Mouse (Mus musculus) left cerebral cortex, postnatal 36 days (tissue): ENCODE measurements around the gene Ankef1. TPM values are rescaled to one million over a fixed set of nuclear protein-coding genes. Genes with fewer than 3 reads are reported as not detected.

Experiments used
- DNase-seq, 2 experiments: peaks; one replicate each; pipeline ENCODE4 v3.0.0; 2021 to 2022; ENCODE audit warnings: low spot score in 2 of 2, mixed read lengths in 1 of 2
- intact Hi-C: fragments of 180-260 bp; cut with DNase I; formaldehyde crosslinking; loops from one replicate; pipeline ENCODE4 v1.15.1; 2025
- total RNA-seq, 2 experiments: library from RNA; stranded (reverse); gene quantifications; 2 replicates each; pipeline ENCODE4 v1.2.3; 2021

The Ankef1 gene
- total RNA-seq, 2 experiments from 2014 or later = 1.3 to 1.7 TPM

DNA sequence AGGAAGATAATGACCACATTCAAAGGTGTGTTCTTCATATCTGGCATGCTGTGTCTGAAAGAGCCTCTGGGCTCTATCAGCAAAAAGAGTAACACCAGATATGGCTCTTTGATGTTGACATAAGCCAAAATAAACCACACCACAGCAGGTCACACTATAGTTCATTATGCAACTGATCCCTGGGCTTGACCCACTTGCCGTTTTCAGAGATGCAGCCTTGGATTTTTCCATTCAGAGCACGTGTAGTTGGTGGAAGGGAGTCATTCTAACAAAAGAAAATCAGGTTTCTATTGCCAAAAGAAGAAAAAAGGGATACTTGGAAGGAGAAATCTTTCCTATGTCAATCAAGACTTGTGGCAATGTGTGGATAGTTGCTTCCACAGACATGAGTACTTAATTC, 87.1 kb downstream of the Ankef1 start:
- intact Hi-C loops = no loop called here
- no peak for DNase-seq

DNA sequence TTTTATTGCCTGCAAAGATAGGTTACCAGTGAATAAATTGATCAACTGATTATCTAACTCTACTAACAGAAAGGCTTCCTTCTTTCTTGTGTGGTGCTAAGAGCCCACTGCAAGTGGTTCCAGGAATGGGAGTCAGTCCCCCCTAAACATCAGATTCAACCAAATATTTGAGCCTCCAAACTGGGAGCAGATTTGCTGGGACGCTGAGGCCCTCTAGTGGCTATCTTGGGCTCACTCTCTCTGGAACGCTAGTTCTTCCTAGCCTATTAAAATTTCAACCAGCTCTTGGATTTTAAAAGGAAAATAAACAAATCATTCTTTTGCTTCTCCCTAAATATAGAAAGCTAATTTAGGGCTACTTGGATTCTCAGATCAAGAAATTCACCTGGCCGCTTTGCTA, 94.7 kb downstream of the Ankef1 start:
- peak; percentile 42 to 50 for DNase-seq
- intact Hi-C loops = loop anchor here (2.0 to 10.0 kb wide), 4 partner anchors 112 to 448 kb away; no protein-coding TSS in a partner anchor

DNA sequence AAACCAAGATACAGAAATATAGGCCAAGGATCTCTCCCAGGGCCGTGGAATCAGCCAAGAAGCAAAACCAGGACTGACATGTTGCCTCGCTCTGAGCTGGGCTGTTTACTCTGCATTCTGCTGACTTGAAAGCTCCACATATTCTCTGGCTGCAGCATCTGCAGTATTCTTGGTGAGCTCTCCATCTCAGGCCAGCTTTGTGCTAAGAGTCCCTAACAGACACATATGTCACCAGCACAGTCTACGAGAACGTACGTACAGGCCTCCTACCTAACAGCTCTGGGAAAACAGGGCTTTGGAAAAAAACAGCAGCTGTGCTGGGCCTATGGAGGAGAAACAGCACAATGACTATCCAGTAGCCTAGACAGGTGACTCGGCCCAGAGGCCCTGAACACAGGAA, 97.0 kb downstream of the Ankef1 start:
- DNase-seq = peak; percentile 33
- intact Hi-C loops = loop anchor here (5.0 to 10.0 kb wide), 2 partner anchors 119 to 236 kb away; no protein-coding TSS in a partner anchor

DNA sequence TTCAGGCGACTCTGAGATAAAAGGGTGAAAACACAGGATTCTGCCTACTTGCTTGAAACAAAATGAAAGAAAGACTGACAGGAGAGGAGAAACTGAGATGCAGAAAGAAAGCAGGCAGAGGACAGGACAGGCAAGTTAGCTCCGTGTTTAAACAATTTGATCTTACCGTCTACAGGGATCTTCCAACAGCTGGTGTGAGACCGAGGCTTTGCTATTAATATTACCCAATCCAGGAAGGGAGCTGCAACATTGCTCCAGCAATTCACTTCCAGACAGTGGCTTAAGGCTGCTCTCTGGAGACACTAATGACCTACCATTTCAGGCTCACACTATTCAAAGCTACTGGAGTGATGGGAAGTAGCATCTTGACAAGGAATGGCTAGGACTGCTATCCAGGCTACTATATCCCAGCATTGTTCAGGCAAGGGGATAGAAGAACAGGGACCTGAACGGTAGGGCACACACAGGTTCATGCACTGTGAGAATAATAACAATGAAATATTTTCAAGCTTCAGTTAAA, 99.0 kb downstream of the Ankef1 start:
- no peak for DNase-seq
- intact Hi-C loops = no loop called here

DNA sequence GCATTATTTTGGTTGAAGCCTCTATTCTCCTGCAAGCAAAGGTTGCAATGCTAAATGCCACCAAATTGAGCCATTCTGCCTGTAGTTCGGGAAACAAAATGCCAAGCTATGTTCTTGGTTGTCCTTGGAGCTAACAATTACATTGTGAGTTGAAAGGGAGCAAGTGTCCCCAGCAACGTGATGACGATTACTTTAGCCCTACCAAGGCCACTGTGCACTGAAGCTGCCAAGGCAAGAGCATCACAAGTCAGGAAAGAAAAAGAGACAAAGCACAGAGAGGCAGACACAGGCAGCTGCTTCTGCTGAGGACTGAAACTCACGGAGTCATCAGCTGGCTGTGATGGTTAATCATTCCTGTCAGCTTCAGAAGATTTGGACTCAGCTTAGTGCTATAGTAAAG, 99.5 kb downstream of the Ankef1 start:
- DNase-seq = no peak
- intact Hi-C loops = no loop called here

Other genes with a start within 250 kb of the Ankef1 start
- gene Pak7, start 113.9 kb upstream of the Ankef1 start, total RNA-seq = 10 to 100 TPM; 44.1 to 61.4 TPM
- gene Snap25, start 211.5 kb downstream of the Ankef1 start, total RNA-seq = 1,000 to 10,000 TPM; 2,771 to 2,937 TPM